Mouse (Mus musculus): ENCODE results near the gene Lmo2.

- TF ChIP-seq CTCF (conservative IDR thresholded peaks at IDR 0.05; ENCODE audit: low read length) (no peak), POU5F1 (IDR thresholded peaks at IDR 0.05; ENCODE audit: borderline replicate concordance, low read length) (no peak), NANOG (IDR thresholded peaks at IDR 0.05; ENCODE audit: borderline replicate concordance, low read length) (no peak)
Observed at GRCm38 (mm10) chr2:103970041-103970790, 12.4 kb downstream of the Lmo2 start.

Measured in E14TG2a.4 (cell line).